Mouse (Mus musculus) C2C12 (cell line): ENCODE results near the gene Rybp. TPM values are rescaled to one million over a fixed set of nuclear protein-coding genes. Genes with fewer than 3 reads are reported as not detected.

Experiments
- H3K27me3 ChIP-seq: one replicate; pipeline ENCODE4 v1.6.1; 2011; ENCODE audit not compliant: control insufficient read depth, insufficient read depth, insufficient read length
- H3K36me3 ChIP-seq: one replicate; pipeline ENCODE4 v1.6.1; 2011; ENCODE audit not compliant: control insufficient read depth, insufficient read depth
- H3K4me3 ChIP-seq: one replicate; pipeline ENCODE4 v1.5.1; 2011; ENCODE audit warnings: mild to moderate bottlenecking, control low read depth; ENCODE audit not compliant: poor library complexity, insufficient read depth, severe bottlenecking
- H3K79me2 ChIP-seq: one replicate; pipeline ENCODE4 v1.6.1; 2011; ENCODE audit not compliant: control insufficient read depth, insufficient read depth
- H3K79me3 ChIP-seq: one replicate; pipeline ENCODE4 v1.6.1; 2011; ENCODE audit warnings: low read depth, control low read depth
- H3ac ChIP-seq: one replicate; pipeline ENCODE3; 2011; ENCODE audit warnings: low read depth; ENCODE audit not compliant: control insufficient read depth, insufficient read length
- CEBPB ChIP-seq: IDR thresholded peaks from one replicate; pipeline ENCODE4 v1.6.1; 2011; ENCODE audit warnings: low read depth, mild to moderate bottlenecking, control low read depth, moderate library complexity
- CTCF ChIP-seq: IDR thresholded peaks from one replicate; pipeline ENCODE4 v1.5.1; 2011; ENCODE audit not compliant: control insufficient read depth, insufficient read depth, insufficient read length
- FOSL1 ChIP-seq: IDR thresholded peaks from one replicate; pipeline ENCODE4 v1.8.0; 2011; ENCODE audit warnings: mild to moderate bottlenecking, low read length; ENCODE audit not compliant: poor library complexity, insufficient read depth, severe bottlenecking
- MAX ChIP-seq: IDR thresholded peaks from one replicate; pipeline ENCODE4 v1.6.1; 2011; ENCODE audit warnings: mild to moderate bottlenecking, control low read depth
- MYOD1 ChIP-seq: IDR thresholded peaks from one replicate; pipeline ENCODE4 v1.6.1; 2011; ENCODE audit warnings: low read depth; ENCODE audit not compliant: control insufficient read depth, insufficient read length
- MYOG ChIP-seq: IDR thresholded peaks from one replicate; pipeline ENCODE4 v1.6.1; 2011; ENCODE audit not compliant: control insufficient read depth, insufficient read length; ENCODE audit errors: extremely low read depth
- USF1 ChIP-seq: IDR thresholded peaks from one replicate; pipeline ENCODE4 v1.6.1; 2011; ENCODE audit warnings: low read depth, mild to moderate bottlenecking, control low read depth, moderate library complexity
- long read RNA-seq, 2 experiments: library from polyadenylated mRNA; unstranded; transcript quantifications; one replicate each; pipeline ENCODE4 v2.0.0; 2019 to 2020
- polyA plus RNA-seq: library from polyadenylated mRNA; unstranded; fragments of >200 nt; fragmentation: generic; extraction: Trizol; gene quantifications from one replicate; pipeline ENCODE4 v1.2.1, GENCODE M21; 2012; ENCODE audit warnings: missing spikeins

The Rybp gene
- polyA plus RNA-seq, result 7.4 TPM
- long read RNA-seq, experiment 1, full-length matches to known transcripts, result 1 of 2 reads
- long read RNA-seq, experiment 1, partial matches to known transcripts, result 0 of 2 reads
- long read RNA-seq, experiment 1, other reads (novel, unspliced or antisense), result 1 of 2 reads
- long read RNA-seq, experiment 2, full-length matches to known transcripts, result 3 of 6 reads
- long read RNA-seq, experiment 2, partial matches to known transcripts, result 1 of 6 reads
- long read RNA-seq, experiment 2, other reads (novel, unspliced or antisense), result 2 of 6 reads

DNA sequence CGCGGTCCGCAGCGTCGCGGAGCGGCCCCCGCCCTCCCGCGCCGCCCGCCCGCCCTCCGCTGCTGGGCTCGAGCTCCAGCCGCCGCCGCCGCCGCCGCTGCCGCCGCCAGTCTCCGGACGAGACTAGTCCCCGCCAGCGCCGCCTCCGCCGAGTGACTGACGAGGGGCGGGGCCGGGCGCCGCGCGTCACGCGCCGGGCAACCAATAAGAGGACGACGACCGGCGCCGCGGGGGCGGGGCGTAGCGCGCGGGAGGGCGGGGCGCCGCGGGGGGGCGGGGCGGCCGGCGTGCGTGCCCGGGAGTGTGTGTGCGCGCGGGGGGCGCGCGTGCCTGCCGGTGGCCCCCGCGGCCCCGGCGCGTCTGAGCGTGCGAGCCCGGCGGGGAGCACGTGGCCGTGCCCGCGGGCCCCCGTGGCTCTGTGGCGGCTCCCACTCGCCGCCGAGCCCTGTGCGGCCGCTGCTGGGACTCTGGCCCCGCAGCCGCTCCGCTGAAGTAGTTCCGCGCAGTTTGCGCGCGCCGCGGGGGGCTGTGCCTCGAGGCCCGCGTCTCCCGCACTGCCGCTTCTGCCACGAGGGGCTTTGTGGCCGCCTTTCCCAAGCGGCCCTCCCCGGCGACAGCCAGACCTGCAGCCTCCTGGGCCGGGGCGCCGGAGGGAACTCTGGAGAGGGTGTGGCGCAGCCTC lies at the start of gene Rybp:
Rybp (minus strand) TSS at position 152 of the 682 bp plus-strand sequence.
- H3ac ChIP-seq, result peak within 1 kb of the TSS; percentile 84
- H3K27me3 ChIP-seq, result no peaks in the 10 kb centered on the region
- H3K79me3 ChIP-seq, result peaks cover 40% of the 10 kb centered on the region
- H3K36me3 ChIP-seq, result peaks cover 10% of the 10 kb centered on the region
- TF ChIP-seq MAX (peak; percentile 62), CEBPB (no peak)
- H3K4me3 ChIP-seq, result peak within 1 kb of the TSS; percentile 53
- H3K79me2 ChIP-seq, result peaks cover 42% of the 10 kb centered on the region

DNA sequence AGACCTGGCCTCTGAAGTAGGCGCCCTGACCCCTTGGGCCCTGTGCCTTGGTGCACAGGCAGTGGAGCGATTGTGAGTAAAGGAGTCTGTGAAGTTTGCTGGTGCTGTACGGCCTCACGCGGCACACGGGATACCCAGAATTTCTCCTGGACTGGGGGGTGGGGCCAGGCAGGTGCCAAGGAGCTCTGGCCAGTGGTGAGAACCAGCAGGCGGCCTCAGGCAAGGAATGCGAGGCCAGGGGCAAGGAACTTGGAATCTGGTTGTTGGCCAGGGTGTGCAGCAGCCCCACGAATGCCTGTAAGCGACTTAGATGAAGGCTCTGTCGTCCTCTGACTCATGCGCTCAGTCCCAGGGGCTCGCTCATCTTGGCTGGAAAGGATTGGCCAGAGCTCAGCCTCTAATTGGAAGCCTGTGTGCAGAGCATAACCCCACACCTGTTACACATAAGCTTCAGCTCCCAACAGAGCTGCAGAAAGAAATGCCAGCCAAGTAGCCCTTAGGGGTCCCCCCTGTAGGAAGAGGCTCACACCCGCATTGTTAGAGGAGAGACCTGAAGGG lies 49.4 kb upstream of the Rybp start:
- H3K4me3 ChIP-seq, result no peak overlapping the region
- H3K79me3 ChIP-seq, result no peaks in the 10 kb centered on the region
- H3K36me3 ChIP-seq, result no peaks in the 10 kb centered on the region
- H3K27me3 ChIP-seq, result peaks cover 7% of the 10 kb centered on the region
- no peak overlapping the region for H3ac ChIP-seq
- no peak for TF ChIP-seq MYOG
- no peak for TF ChIP-seq USF1
- TF ChIP-seq CEBPB, result no peak
- no peak for TF ChIP-seq FOSL1
- TF ChIP-seq MAX, result no peak
- no peak for TF ChIP-seq CTCF
- TF ChIP-seq MYOD1, result no peak
- no peaks in the 10 kb centered on the region for H3K79me2 ChIP-seq

DNA sequence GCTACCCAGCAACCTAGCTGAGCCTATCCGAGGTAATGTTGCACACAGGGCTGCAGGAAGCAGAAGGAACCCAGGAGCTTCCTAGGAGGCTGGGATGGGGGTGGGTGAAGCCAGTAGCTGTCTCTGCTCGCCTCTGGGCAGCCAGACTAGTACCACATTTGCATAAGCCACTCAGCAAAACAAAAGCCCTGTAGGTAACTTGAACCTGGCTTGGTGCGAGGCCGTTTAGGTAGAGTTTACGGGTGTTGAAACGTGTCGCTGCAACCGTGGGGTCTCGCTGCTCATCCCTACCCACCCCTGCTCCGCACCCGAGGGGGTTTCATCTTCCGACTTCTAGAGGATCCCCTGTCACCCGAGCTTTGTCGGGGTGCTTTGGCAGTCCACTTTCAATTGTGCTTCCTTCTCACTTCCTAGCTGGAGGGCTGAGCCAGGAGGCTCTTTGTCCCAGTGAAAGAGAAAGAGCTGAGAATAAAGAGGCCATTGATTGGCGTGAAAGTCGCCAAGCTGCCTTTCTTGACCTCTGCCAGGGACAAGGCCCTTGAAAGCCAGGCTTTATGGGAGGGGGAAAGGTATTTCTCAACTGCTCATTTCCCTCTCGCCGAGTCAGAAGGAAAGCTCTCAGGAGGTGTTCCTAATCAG lies 48.3 kb upstream of the Rybp start:
- no peak for TF ChIP-seq MAX
- TF ChIP-seq MYOD1, result no peak
- no peak for TF ChIP-seq CEBPB
- no peak for TF ChIP-seq FOSL1
- no peak for TF ChIP-seq USF1
- no peak for TF ChIP-seq MYOG
- no peak for TF ChIP-seq CTCF
- Histone ChIP-seq H3K36me3 (no peaks in the 10 kb centered on the region), H3K4me3 (no peak overlapping the region), H3K27me3 (peaks cover 7% of the 10 kb centered on the region), H3K79me3 (no peaks in the 10 kb centered on the region), H3K79me2 (no peaks in the 10 kb centered on the region), H3ac (no peak overlapping the region)

DNA sequence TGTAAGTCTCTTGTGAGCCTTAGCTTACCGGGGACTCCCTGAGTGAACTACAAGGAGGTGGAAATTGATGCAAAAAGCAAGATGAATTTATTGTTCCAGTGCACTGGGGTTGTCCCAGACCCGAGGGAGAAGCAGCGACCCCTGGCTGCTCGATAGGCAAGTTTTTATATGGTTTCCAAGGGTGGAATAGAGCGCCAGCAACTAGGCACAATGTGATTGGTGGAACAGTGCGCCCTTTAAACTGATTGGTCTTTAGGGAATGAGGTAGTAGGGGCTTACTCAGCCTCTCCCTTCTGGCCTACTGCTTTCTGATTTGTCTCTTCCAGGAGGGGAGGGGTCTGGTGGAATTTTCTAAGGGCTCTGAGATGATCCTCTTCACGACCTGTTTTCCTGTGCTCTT lies 46.5 kb upstream of the Rybp start:
- Histone ChIP-seq H3K4me3 (no peak overlapping the region), H3K27me3 (peaks cover 3% of the 10 kb centered on the region), H3K79me2 (no peaks in the 10 kb centered on the region), H3ac (no peak overlapping the region), H3K79me3 (no peaks in the 10 kb centered on the region), H3K36me3 (no peaks in the 10 kb centered on the region)
- TF ChIP-seq MAX (no peak), MYOG (no peak), CEBPB (no peak), MYOD1 (no peak), USF1 (no peak), FOSL1 (no peak), CTCF (no peak)

DNA sequence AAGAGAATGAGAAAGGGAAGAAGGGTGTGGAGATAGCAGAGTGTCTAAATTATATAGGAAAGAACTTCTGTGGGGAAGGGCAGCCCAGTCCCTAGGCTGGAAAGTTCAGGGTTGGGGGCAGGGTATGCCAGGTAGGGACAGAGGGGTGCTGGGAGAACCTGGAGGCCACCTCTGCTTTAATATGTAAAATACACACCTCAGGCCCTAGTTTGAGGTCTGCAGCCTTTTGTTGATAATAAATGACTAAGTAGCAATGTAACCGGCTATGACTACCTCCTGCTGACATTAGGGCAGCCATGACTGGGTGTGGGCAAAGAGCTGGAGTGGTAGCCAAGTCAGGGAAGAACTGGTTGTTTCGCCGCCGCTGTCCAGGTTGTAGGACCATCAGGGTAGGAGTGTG lies 45.2 kb upstream of the Rybp start:
- TF ChIP-seq FOSL1 (no peak), CTCF (no peak), MYOG (no peak), CEBPB (no peak), MAX (no peak), USF1 (no peak), MYOD1 (no peak)
- no peaks in the 10 kb centered on the region for H3K79me2 ChIP-seq
- no peak overlapping the region for H3K4me3 ChIP-seq
- no peaks in the 10 kb centered on the region for H3K79me3 ChIP-seq
- no peaks in the 10 kb centered on the region for H3K27me3 ChIP-seq
- no peak overlapping the region for H3ac ChIP-seq
- H3K36me3 ChIP-seq, result no peaks in the 10 kb centered on the region

DNA sequence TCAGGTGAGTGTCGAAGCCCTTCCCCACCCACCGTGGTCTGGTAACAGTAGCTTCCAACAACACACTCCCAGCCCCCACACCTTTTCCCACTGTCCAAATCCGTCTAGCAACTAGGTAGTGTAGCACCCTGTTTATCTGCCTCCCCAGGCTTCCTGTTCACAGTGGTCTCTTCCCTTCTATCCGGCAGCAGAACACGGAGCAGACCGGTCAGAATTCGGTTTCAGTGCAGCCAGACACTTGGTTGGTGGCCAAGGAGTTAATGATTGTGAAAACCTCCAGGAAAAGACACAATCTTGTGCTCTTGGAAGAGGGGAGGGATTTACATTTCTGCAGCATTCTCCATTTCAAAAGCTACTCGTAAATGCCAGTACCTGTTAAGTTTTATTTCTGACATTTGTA lies 44.3 kb upstream of the Rybp start:
- no peaks in the 10 kb centered on the region for H3K27me3 ChIP-seq
- H3K4me3 ChIP-seq, result no peak overlapping the region
- H3ac ChIP-seq, result no peak overlapping the region
- no peaks in the 10 kb centered on the region for H3K79me2 ChIP-seq
- no peaks in the 10 kb centered on the region for H3K79me3 ChIP-seq
- no peak for TF ChIP-seq USF1
- TF ChIP-seq MAX, result no peak
- no peak for TF ChIP-seq CEBPB
- TF ChIP-seq CTCF, result no peak
- TF ChIP-seq MYOD1, result no peak
- TF ChIP-seq MYOG, result no peak
- no peak for TF ChIP-seq FOSL1
- H3K36me3 ChIP-seq, result no peaks in the 10 kb centered on the region
